Mouse (Mus musculus) erythroblast, embryonic 14.5 days (primary cell): ENCODE data around the gene Lmntd1.

Source experiments
- GATA1 ChIP-seq: IDR thresholded peaks from 2 replicates; pipeline ENCODE4 v1.6.1; 2012; ENCODE audit warnings: low read length, inconsistent platforms, mixed read lengths
- TAL1 ChIP-seq: IDR thresholded peaks from 3 replicates; pipeline ENCODE4 v1.6.1; 2012; ENCODE audit warnings: low read length, inconsistent platforms, mixed read lengths

DNA sequence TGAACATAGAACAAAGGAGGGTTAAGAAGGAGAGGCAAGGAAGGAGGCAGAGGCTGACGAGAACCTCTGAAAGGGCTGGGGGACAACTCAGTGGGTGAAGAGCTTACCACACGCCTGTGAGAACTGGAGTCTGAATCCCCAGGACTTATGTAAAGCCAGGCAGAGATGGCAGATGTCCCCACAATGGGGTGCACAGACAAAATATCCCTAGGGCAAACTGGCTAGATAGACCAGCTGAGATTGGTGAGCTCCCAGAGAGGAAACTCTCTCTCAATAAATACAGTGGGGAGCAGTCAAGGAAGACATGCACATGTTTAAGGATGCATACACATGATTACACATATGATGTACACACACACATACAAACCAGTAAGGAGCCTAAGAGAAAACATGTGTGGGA, 10.0 kb downstream of the Lmntd1 start:
- TF ChIP-seq TAL1 (no peak), GATA1 (no peak)
